Mouse (Mus musculus): ENCODE data around the gene Gm9903. TPM values are rescaled to one million over a fixed set of nuclear protein-coding genes. Genes with fewer than 3 reads are reported as not detected.
A peak's percentile ranks its signal among the peaks of the same experiment; 100 is the strongest.

The Gm9903 gene
- polyA plus RNA-seq (2015; fragmentation: Nextera tagmentation; extraction: Ambion mirVana), result 0.55 and 0.61 TPM in 2 replicates

- no peaks in the 10 kb centered on the region for H3K9me3 ChIP-seq (replicated peaks)
- WGBS, result under 1% methylated on average over 96 of the region's 99 CpGs
- no peaks in the 10 kb centered on the region for H3K27me3 ChIP-seq
- H3K9ac ChIP-seq, result peak within 1 kb of the TSS; percentile 85
- peaks cover 22% of the 10 kb centered on the region for H3K4me1 ChIP-seq
- ATAC-seq, result peak; percentile 97
- H3K36me3 ChIP-seq (ENCODE audit: poor library complexity, severe bottlenecking), result peaks cover 4% of the 10 kb centered on the region; the same call in 1 of the 2 replicates
- H3K27ac ChIP-seq, result peak within 1 kb of the TSS; percentile 84
- H3K4me3 ChIP-seq, result peak within 1 kb of the TSS; percentile 79
- peak within 1 kb of the TSS; percentile 70 for H3K4me2 ChIP-seq
Measured at GRCm38 (mm10) chr5:33629301-33629987, at the start of gene Gm9903, which contains the start of gene Fam53a. TSS of gene Gm9903 (plus strand) at chr5:33629925. TSS of gene Fam53a (minus strand) at chr5:33629635.

GRCm38 (mm10) chr5:33580336-33580735, 49.4 kb upstream of the Gm9903 start:
- Histone ChIP-seq H3K36me3 (ENCODE audit: poor library complexity, severe bottlenecking) (no peaks in the 10 kb centered on the region), H3K27me3 (0 out of 2 replicates have a peak, but pooled peaks cover 3% of the 10 kb centered on the region), H3K9ac (no peak overlapping the region), H3K4me3 (no peak overlapping the region), H3K4me2 (no peak overlapping the region), H3K4me1 (no peaks in the 10 kb centered on the region), H3K27ac (no peak overlapping the region), H3K9me3 (replicated peaks) (no peaks in the 10 kb centered on the region)
- WGBS, result 80% methylated on average over 1 of the region's 1 CpGs
- ATAC-seq, result no peak

- no peak for ATAC-seq
- Histone ChIP-seq H3K27me3 (peaks cover 32% of the 10 kb centered on the region), H3K4me1 (no peaks in the 10 kb centered on the region), H3K4me2 (no peak overlapping the region), H3K4me3 (no peak overlapping the region), H3K27ac (no peak overlapping the region), H3K9ac (no peak overlapping the region), H3K9me3 (replicated peaks) (no peaks in the 10 kb centered on the region), H3K36me3 (ENCODE audit: poor library complexity, severe bottlenecking) (no peaks in the 10 kb centered on the region)
- WGBS, result 78% methylated on average over 18 of the region's 18 CpGs
Measured at GRCm38 (mm10) chr5:33587498-33588058, 42.1 kb upstream of the Gm9903 start.

GRCm38 (mm10) chr5:33588066-33588465, 41.7 kb upstream of the Gm9903 start:
- Histone ChIP-seq H3K27me3 (peaks cover 32% of the 10 kb centered on the region), H3K27ac (no peak overlapping the region), H3K4me2 (no peak overlapping the region), H3K4me1 (no peaks in the 10 kb centered on the region), H3K9me3 (replicated peaks) (no peaks in the 10 kb centered on the region), H3K4me3 (no peak overlapping the region), H3K9ac (no peak overlapping the region), H3K36me3 (ENCODE audit: poor library complexity, severe bottlenecking) (no peaks in the 10 kb centered on the region)
- ATAC-seq, result no peak
- 82% methylated on average over 3 of the region's 3 CpGs for WGBS

- H3K4me3 ChIP-seq, result no peak overlapping the region
- ATAC-seq, result peak; percentile 65
- 68% methylated on average over 5 of the region's 5 CpGs for WGBS
Measured at GRCm38 (mm10) chr5:33589221-33589888, 40.4 kb upstream of the Gm9903 start.

GRCm38 (mm10) chr5:33593620-33594019, 36.1 kb upstream of the Gm9903 start:
- H3K27ac ChIP-seq, result no peak overlapping the region

More at GRCm38 (mm10) chr5:33589221-33589888, 40.4 kb upstream of the Gm9903 start:
- H3K4me1 ChIP-seq, result no peaks in the 10 kb centered on the region
- H3K9ac ChIP-seq, result no peak overlapping the region
- H3K36me3 ChIP-seq (ENCODE audit: poor library complexity, severe bottlenecking), result no peaks in the 10 kb centered on the region
- H3K9me3 ChIP-seq (replicated peaks), result no peaks in the 10 kb centered on the region
- peaks cover 36% of the 10 kb centered on the region for H3K27me3 ChIP-seq
- no peak overlapping the region for H3K27ac ChIP-seq
- no peak overlapping the region for H3K4me2 ChIP-seq

GRCm38 (mm10) chr5:33605314-33605713, 24.4 kb upstream of the Gm9903 start:
- ATAC-seq, result no peak
- Histone ChIP-seq H3K4me1 (no peaks in the 10 kb centered on the region), H3K27ac (no peak overlapping the region), H3K4me2 (no peak overlapping the region), H3K9me3 (replicated peaks) (no peaks in the 10 kb centered on the region), H3K4me3 (no peak overlapping the region), H3K36me3 (ENCODE audit: poor library complexity, severe bottlenecking) (peaks cover 75% of the 10 kb centered on the region), H3K9ac (no peak overlapping the region), H3K27me3 (no peaks in the 10 kb centered on the region)
- WGBS, result 88% methylated on average over 5 of the region's 5 CpGs

More at GRCm38 (mm10) chr5:33593620-33594019, 36.1 kb upstream of the Gm9903 start:
- Histone ChIP-seq H3K27me3 (peaks cover 7% of the 10 kb centered on the region; the same call in 1 of the 2 replicates), H3K4me3 (no peak overlapping the region), H3K9ac (no peak overlapping the region), H3K4me2 (no peak overlapping the region), H3K9me3 (replicated peaks) (no peaks in the 10 kb centered on the region), H3K4me1 (no peaks in the 10 kb centered on the region), H3K36me3 (ENCODE audit: poor library complexity, severe bottlenecking) (peaks cover 5% of the 10 kb centered on the region; the same call in 1 of the 2 replicates)
- 30% methylated on average over 2 of the region's 2 CpGs for WGBS
- ATAC-seq, result no peak

- 78% methylated on average over 7 of the region's 7 CpGs for WGBS
- no peak overlapping the region for H3K4me3 ChIP-seq
- no peak overlapping the region for H3K27ac ChIP-seq
- no peaks in the 10 kb centered on the region for H3K9me3 ChIP-seq (replicated peaks)
- no peak overlapping the region for H3K4me2 ChIP-seq
- H3K27me3 ChIP-seq, result no peaks in the 10 kb centered on the region
- H3K36me3 ChIP-seq (ENCODE audit: poor library complexity, severe bottlenecking), result peaks cover 75% of the 10 kb centered on the region
- no peak for ATAC-seq
- no peaks in the 10 kb centered on the region for H3K4me1 ChIP-seq
- no peak overlapping the region for H3K9ac ChIP-seq
Measured at GRCm38 (mm10) chr5:33606631-33607030, 23.1 kb upstream of the Gm9903 start.

- Histone ChIP-seq H3K4me2 (no peak overlapping the region), H3K27ac (no peak overlapping the region), H3K36me3 (ENCODE audit: poor library complexity, severe bottlenecking) (peaks cover 78% of the 10 kb centered on the region), H3K27me3 (no peaks in the 10 kb centered on the region), H3K4me3 (no peak overlapping the region), H3K9me3 (replicated peaks) (no peaks in the 10 kb centered on the region), H3K4me1 (no peaks in the 10 kb centered on the region), H3K9ac (no peak overlapping the region)
- no peak for ATAC-seq
- 97% methylated on average over 15 of the region's 15 CpGs for WGBS
Measured at GRCm38 (mm10) chr5:33607434-33607833, 22.3 kb upstream of the Gm9903 start.

- no peaks in the 10 kb centered on the region for H3K27me3 ChIP-seq
- no peak for ATAC-seq
- no peaks in the 10 kb centered on the region for H3K9me3 ChIP-seq (replicated peaks)
- H3K4me2 ChIP-seq, result no peak overlapping the region
- peaks cover 85% of the 10 kb centered on the region for H3K36me3 ChIP-seq (ENCODE audit: poor library complexity, severe bottlenecking)
- H3K4me3 ChIP-seq, result no peak overlapping the region
- H3K9ac ChIP-seq, result no peak overlapping the region
- 88% methylated on average over 1 of the region's 1 CpGs for WGBS
- no peaks in the 10 kb centered on the region for H3K4me1 ChIP-seq
- H3K27ac ChIP-seq, result no peak overlapping the region
Measured at GRCm38 (mm10) chr5:33609226-33609625, 20.5 kb upstream of the Gm9903 start.

GRCm38 (mm10) chr5:33611795-33612194, 17.9 kb upstream of the Gm9903 start:
- 88% methylated on average over 1 of the region's 1 CpGs for WGBS
- Histone ChIP-seq H3K36me3 (ENCODE audit: poor library complexity, severe bottlenecking) (peaks cover 70% of the 10 kb centered on the region), H3K9ac (no peak overlapping the region), H3K27ac (no peak overlapping the region), H3K4me2 (no peak overlapping the region), H3K4me3 (no peak overlapping the region), H3K4me1 (no peaks in the 10 kb centered on the region), H3K27me3 (no peaks in the 10 kb centered on the region), H3K9me3 (replicated peaks) (no peaks in the 10 kb centered on the region)
- ATAC-seq, result no peak

- Histone ChIP-seq H3K4me2 (no peak overlapping the region), H3K9me3 (replicated peaks) (no peaks in the 10 kb centered on the region), H3K4me3 (no peak overlapping the region), H3K27ac (no peak overlapping the region), H3K36me3 (ENCODE audit: poor library complexity, severe bottlenecking) (peaks cover 44% of the 10 kb centered on the region), H3K9ac (no peak overlapping the region), H3K4me1 (no peaks in the 10 kb centered on the region), H3K27me3 (no peaks in the 10 kb centered on the region)
- ATAC-seq, result no peak
- 95% methylated on average over 6 of the region's 6 CpGs for WGBS
Measured at GRCm38 (mm10) chr5:33614391-33614790, 15.3 kb upstream of the Gm9903 start.
